Mouse (Mus musculus) thymus, adult 18-20 months (tissue): Measurements from ENCODE around the gene Wdfy3.

ENCODE experiments used
- DNase-seq, 2 experiments: peaks; one replicate each; pipeline ENCODE4 v3.0.0; 2022; ENCODE audit warnings: mixed read lengths in 2 of 2

Gene Wdfy3

GRCm38 (mm10) chr5:102054511-102055093 lies 15.1 kb downstream of the Wdfy3 start:
- no peak for DNase-seq

- DNase-seq, result no peak
Observed at GRCm38 (mm10) chr5:102052906-102053305, 16.8 kb downstream of the Wdfy3 start.

DNA sequence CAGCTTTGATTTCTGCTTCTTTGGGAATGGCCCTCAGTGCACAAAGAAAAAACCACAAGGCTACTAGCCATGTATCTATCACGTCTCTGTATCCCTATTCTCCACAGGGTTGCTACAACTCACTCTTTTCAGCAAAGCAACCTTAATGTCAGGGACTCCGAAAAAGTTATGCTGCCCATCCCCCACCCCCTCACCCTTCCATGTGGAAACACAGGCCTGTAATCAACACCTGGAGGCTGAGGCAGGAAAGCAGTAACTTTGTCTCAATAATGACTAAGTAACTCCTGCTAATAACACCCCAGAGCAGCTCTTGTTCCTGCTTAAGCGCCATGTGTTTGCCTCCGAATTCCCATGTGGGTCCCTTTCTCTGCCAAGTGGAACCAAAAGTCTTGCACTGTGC lies 17.3 kb downstream of the Wdfy3 start:
- no peak for DNase-seq

GRCm38 (mm10) chr5:102050677-102051076 lies 19.0 kb downstream of the Wdfy3 start:
- no peak for DNase-seq

- no peak for DNase-seq
Observed at GRCm38 (mm10) chr5:102048416-102048815, 21.3 kb downstream of the Wdfy3 start.

DNA sequence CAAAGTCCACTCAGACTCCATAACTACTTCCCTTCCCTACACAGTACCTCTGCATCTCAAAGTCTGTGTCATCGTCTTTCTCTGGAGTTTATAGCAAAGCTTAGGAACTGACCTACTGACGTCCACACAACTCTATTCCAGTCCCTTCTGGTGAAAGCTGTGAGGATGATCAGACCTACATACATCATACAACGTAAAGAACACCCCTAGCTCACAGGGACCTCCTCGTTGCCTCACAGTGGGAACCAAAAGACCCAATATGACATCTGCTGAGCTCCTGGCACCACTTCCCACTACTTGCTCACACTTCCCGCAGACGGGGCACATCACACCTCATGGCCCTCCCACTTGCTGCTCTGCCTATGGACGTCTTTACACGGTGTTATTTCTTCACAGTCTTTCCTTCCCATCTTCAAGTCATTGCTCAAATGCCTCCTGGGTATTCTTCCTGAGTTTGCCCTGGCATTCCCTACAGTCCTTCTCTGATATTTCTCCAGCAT lies 23.1 kb downstream of the Wdfy3 start:
- DNase-seq, result no peak

DNA sequence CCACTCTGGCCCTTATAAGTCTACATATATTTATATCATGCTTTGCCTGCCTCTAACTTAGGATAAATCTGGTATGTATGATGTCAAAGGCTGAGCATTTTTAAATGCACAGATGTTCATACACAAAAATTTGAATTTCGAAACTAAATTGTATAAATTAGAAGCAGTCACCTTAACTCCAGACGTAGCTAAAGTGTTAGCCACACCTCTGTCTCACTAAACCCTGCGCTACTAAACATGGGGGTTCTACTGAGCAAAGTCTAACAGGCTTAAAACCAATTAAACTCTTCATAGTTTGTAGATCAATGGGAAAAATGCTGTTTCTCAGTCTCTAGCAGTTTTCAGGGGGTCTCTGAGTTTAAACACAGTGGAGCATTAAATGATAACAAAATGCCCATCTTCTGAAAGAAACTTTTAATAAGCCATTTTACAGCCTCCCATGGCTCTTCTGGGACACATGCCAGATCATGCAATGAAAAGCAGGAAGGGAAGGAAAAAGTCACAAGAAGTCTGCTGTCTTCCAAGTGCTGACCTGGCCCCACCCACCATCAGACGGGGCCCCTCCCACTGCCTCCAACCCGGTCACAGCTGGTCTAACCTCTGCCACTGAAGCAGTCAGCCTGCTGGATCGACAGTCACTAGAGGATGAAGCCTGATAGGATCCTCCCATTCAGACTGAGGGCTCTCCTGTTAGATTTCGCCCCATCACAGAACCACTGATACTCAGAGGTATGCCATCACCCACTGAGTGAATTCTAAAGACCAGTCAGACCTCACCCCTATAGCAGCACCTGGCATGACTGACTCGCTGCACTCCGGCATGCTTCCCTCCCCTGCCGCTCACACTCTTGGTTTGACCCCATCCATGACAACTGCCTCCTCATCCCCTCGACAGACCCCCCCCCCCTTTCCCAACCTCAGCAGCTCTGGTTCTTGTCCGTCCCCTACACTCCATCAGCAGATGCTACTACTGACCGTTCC lies 23.8 kb downstream of the Wdfy3 start:
- DNase-seq, result no peak

DNA sequence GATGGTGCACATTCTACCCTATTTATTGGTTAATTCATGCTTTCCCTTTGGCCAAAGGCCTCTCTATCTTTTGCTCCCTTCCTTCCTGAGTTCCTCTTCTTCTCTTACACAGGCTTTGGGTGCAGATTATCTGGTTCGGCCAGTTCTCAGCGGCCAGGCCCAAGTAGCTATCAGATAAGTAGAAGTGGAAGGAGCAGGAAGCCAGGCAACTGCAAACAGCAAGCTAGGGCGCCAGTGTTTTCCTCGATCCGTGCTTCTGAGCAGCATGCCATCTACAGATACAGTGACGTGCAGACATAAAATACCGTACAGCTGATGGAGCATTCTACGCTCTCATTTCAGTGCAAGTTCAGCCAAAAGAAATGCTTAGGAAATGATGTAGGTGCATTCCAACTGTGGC lies 24.5 kb downstream of the Wdfy3 start:
- DNase-seq, result no peak

DNA sequence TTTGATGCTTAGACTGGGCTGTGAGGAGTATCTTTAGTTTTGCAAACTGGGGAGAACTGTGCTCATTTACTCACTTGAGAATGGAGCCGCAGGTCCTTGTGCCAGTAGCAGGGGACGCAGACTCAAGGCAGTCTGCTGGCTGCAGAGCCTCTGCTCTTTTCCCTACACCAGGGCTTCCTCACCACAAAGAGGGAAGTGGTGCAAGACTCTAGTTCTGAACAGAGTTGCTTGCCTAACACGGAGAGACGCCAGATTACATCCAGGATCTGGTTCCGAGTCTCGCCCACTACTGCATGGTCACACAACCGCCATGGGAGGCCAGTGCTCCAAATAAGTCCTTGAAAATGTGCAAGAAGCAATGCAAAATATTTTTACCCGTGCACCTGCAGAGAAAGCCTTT lies 36.4 kb downstream of the Wdfy3 start:
- DNase-seq, result no peak

DNA sequence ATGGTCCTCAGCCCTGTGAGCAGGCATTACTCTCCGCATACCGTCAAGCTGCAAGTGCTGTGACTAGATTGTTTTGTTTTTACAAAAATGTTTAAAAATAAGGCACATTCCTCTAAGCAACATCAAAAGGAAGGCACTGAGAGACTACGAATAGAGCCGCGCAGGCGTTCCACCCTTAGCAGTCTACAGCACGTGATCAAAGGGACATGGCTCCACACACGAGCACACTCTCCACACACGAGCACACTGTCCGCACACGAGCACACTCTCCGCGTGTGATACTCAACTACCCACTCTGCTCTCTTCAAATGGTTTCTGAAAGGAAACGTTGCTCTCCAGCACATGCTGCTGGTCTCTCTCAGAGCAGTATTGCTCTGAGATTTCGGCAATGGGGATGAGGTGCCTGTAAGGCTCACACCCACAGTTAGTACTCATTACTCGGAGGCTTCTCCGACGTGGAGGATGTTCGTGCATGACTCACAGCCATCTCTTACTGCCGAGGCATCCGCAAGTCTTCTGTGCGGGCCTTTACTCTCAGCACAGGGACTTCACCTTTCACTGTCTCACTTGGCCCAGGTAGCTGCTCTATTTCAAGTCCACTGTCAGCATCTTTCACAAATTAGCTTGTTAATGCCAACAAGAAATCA lies 37.0 kb downstream of the Wdfy3 start:
- no peak for DNase-seq

GRCm38 (mm10) chr5:102032191-102032590 lies 37.5 kb downstream of the Wdfy3 start:
- DNase-seq, result no peak

GRCm38 (mm10) chr5:102023376-102023775 lies 46.3 kb downstream of the Wdfy3 start:
- DNase-seq, result no peak

DNA sequence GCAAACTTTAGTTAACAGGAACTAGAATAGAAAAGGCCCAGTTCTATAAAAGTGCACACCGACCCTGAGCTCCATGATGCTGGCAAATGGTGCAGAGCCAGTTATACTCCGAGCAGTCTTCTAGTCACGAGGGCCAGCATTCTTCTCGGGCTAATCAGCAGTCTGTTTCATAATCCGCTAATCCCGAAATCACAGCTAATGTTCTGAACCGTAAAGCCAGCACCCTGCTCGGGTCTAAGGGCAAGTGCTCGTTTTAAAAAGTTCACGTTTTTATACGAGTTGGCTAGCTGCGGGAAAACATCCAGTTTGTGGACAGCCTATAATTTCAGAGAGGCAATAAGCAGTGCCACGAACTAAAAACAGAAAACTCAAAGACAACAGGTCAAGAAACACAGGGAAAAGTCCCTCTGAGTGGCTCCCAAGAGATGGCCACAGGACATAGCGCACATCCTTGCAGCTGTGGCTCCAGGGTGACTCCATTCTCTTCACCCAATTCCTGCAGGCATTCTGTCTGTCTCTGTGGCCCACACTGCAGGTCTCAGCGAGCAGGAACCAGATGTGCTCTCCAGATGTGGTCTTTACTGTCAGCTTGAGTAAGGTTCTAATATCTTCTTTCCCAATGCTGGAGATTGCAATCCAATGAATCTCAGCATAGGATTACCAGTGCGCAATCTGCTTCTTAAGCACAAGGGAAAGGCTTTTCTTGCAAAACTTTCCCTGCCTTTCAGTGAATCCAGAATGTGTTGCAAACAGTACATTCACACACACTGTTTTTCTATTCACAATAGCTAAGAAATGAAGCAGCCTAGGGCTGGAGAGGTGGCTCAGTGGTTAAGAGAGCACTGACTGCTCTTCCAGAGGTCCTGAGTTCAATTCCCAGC lies 47.5 kb downstream of the Wdfy3 start:
- DNase-seq, result no peak

- DNase-seq, result no peak
Observed at GRCm38 (mm10) chr5:102014235-102014634, 55.5 kb downstream of the Wdfy3 start.

DNA sequence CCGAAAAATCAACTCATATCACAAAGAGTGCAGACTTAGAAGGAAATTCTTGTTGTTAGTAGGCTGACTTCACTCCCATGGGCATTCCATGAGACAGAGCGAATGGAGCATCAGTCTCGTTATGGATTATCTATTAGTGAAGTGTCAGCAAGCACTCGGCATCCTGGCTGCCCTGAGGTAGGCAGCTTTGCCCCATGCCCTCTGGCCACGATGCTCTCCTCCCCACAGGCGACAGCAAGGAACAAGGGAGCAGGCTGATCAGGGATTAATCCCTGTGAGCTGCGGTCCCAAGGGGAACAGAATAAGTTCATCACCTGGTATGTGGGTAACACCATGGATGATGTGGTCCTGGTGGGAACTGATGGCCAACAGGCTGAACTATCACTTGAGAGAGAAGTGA lies 55.9 kb downstream of the Wdfy3 start:
- no peak for DNase-seq

- DNase-seq, result no peak
Observed at GRCm38 (mm10) chr5:102010961-102011360, 58.8 kb downstream of the Wdfy3 start.

- DNase-seq, result no peak
Observed at GRCm38 (mm10) chr5:102009606-102010005, 60.1 kb downstream of the Wdfy3 start.

- no peak for DNase-seq
Observed at GRCm38 (mm10) chr5:102008712-102009111, 61.0 kb downstream of the Wdfy3 start.

- DNase-seq, result no peak
Observed at GRCm38 (mm10) chr5:102006218-102006941, 63.3 kb downstream of the Wdfy3 start.

DNA sequence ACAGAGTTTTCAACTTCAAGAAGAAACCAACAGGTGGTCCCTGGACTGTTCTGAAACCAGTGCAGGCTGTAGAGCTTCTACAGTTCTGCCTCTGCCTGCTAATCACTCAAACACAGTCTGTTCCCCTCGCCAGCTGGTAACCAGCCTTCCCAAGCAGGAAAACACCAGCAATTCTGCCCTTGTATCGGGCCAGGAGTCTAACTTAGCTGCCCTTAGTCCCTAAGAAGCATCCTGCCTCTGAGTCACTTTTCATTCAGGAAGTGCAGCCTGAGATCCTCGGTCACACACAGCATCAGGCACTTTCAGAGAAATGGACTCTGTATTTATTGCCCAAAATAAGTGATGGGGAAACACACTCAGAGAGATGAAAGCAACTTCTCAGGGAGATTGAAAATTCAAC lies 66.3 kb downstream of the Wdfy3 start:
- DNase-seq, result no peak

GRCm38 (mm10) chr5:102001026-102001425 lies 68.7 kb downstream of the Wdfy3 start:
- DNase-seq, result no peak

DNA sequence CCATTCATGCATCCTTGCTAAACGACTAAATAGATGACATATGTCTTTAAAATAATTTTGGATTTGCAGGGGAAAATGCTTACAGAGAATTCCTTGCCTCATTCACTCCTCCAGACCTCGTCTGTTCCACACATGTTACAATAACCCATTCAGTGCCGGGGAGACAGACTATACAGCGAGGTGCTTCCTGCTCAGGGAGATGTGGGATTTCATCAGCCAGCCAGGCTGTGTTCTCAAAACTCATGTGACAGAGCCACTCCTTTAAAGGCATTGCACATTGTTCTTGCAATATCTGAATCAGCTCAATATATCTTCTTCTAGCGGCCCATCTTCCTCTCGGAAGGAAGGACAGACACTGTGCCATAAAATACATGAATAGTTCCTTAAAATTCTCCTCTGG lies 70.8 kb downstream of the Wdfy3 start:
- DNase-seq, result no peak
